Mouse (Mus musculus) CD4-positive helper T cell, adult 2 months (primary cell): ENCODE measurements around the gene Unc119b.
"Not testable (repeated sequence)": the region's sequence is repeated elsewhere in the genome, so short reads cannot be mapped to it uniquely, and the experiment has no call there.

ENCODE experiments used
- DNase-seq: peaks from one replicate; pipeline ENCODE4 v3.0.0-alpha.2; 2012; ENCODE audit warnings: low read depth, missing footprints, low spot score

Unc119b gene

DNA sequence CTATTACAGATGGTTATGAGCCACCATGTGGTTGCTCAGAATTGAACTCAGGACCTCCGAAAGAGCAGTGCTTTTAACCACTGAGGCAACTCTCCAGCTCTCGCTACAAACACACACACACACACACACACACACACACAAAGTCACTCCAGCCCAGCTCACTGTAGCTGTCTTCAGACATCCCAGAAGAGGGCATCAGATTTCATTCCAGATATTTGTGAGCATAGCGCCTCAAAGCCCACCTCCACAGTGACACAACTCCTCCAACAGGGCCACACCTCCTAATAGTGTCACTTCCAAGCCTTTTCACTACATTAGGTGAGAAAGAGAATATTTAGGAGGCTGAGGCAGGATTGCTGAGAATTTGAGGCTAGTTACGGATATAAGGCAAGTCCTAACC lies 4.3 kb upstream of the Unc119b start:
- no peak for DNase-seq

GRCm38 (mm10) chr5:115133358-115134066 lies 1.3 kb downstream of the Unc119b start:
- DNase-seq = peak; percentile 34

- peak; percentile 80 for DNase-seq
Observed at GRCm38 (mm10) chr5:115132465-115132864, 2.3 kb downstream of the Unc119b start.

- DNase-seq = no peak
Observed at GRCm38 (mm10) chr5:115129328-115129727, 5.4 kb downstream of the Unc119b start.

- DNase-seq = no peak
Observed at GRCm38 (mm10) chr5:115127421-115128179, 7.2 kb downstream of the Unc119b start.

GRCm38 (mm10) chr5:115126578-115127312 lies 8.0 kb downstream of the Unc119b start:
- peak; percentile 73 for DNase-seq

GRCm38 (mm10) chr5:115125211-115125871 lies 9.4 kb downstream of the Unc119b start:
- DNase-seq = peak; percentile 85

- DNase-seq = no peak
Observed at GRCm38 (mm10) chr5:115124690-115125089, 10.1 kb downstream of the Unc119b start.

- no peak for DNase-seq
Observed at GRCm38 (mm10) chr5:115120978-115121377, 13.8 kb downstream of the Unc119b start.

DNA sequence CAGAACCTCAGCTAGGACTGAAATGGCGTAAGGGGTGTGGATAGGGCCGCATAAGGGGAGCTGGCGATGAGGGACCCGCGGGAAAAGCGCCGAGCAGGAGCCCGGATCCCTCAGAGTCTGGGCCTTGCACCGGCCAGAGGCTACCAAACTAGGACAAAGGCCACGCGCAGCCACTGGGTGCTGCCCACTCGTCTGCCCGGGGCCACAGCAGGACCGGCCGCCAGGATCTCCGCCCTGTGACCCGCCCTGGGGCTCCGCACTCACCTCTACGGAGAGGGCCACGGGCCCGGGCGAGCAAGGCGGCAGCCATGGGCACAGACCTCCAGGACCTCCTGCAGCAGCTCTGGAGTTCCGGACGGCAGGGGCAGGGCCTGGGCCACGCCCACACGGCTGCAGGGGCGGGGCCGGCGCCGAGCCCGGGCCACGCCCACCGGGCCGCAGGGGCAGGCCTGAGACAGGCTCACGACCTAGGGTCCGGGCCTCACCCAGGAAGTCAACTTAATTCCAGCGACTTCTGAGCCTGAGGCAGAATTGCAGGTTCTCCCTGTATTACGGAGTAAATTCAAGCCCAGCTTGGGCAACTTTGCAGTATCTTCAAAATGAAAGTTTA lies 15.7 kb downstream of the Unc119b start, which contains the start of gene Acads:
TSS of gene Acads (minus strand) at position 386 of the 610 bp plus-strand sequence.
- DNase-seq = peak; percentile 88

GRCm38 (mm10) chr5:115117467-115117866 lies 17.3 kb downstream of the Unc119b start:
- DNase-seq = no peak

DNA sequence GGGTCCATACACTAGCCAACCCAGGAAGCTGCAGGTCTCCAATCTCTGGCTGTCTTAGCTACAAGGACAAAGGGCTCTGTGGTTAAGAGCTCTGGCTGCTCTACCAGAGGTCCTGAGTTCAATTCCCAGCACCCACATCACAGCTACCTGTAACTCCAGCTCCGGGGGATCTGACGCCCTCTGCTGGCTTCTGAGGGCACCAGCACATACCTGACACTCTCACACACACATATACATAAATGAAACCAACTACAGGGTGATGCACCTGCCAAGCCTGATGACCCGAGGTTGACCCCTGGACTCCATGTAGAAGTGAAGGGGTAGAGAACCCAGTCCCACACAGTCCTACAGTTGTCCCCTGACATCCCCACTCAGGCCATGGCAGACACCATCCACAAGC lies 18.3 kb downstream of the Unc119b start:
- no peak for DNase-seq

GRCm38 (mm10) chr5:115114501-115114900 lies 20.3 kb downstream of the Unc119b start:
- no peak for DNase-seq

DNA sequence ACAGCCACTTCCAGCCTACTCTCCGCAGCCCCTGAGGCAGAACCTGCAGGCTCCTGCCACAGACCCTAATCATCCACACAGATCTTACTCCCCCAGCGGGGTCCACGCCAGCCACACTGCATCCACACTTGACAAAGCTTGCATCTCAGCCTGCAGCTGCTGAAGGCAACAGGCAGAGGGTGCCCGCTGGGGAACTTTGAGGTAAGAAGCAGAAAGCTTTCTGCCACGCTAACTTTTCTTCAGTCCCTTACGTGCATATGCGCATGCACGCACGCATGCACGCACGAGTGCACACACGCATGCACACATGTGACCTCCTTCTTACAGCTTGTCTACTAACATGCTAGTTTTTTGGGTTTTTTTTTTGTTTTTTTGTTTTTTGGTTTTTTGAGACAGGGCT lies 21.5 kb downstream of the Unc119b start:
- DNase-seq = no peak

- DNase-seq = no peak
Observed at GRCm38 (mm10) chr5:115111156-115111555, 23.6 kb downstream of the Unc119b start.

GRCm38 (mm10) chr5:115103253-115103652 lies 31.5 kb downstream of the Unc119b start:
- not testable (repeated sequence) for DNase-seq

DNA sequence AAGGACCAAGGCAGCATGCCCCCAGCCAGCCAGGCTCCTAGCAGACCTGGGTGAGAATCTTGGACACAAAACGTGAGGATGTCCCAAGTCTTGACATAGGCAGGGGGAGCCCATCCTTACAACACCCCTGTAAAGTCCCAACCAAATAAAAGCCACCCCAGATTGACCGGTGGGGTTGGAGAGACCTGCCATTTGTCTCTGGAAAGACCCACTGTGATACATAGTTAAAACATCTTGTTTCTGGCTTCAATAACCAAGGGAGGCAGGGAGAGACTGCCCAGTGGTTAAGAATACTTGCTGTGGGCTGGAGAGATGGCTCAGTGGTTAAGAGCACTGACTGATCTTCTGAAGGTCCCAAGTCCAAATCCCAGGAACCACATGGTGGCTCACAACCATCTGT lies 32.5 kb downstream of the Unc119b start:
- DNase-seq = no peak

- no peak for DNase-seq
Observed at GRCm38 (mm10) chr5:115100473-115100872, 34.3 kb downstream of the Unc119b start.

DNA sequence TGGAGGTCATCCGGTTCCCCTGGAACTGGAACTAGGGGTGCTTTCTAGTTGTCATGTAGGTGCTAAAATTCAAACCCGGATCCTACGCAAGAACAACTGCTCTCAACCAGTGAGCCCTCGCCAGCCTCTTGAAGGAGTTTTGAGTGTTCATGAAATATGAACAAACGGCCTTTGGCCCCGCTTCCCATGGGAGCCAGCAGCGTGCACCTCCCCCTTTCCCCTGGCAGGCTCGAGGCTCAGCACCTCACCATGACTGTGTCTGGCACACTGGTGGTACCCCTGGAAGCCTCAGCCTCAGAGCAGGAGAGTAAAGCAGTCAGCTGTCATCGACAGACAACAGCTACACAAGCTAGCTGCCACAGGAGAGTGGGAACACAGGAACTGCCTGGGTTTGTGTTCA lies 34.8 kb downstream of the Unc119b start:
- no peak for DNase-seq

DNA sequence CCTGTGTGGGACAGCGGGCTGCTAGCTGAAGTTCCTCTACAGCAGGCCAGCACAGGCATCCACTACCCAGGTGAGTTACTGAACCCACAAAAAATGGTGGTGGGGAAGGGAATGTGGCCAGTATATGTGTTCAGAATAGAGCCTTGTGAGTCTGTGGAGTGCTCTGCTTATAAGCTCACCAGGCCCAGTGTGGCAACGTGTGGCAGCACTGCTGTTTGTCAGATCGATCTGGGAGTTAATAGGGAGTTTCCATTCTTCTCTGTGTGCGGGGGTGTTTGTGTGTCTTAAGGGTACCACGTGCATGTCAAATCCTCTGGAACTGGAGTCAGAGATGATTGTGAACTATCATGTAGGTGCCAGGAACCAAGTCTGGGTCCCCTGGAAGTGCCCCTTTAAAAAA lies 35.2 kb downstream of the Unc119b start:
- no peak for DNase-seq

GRCm38 (mm10) chr5:115098195-115098594 lies 36.6 kb downstream of the Unc119b start, which contains the start of gene Gm10401:
Gene Gm10401 (minus strand): TSS chr5:115098295.
- DNase-seq = no peak
